Mouse (Mus musculus) thymus, adult 2 months (tissue): ENCODE data around the gene Hist2h2aa2.

Source experiments
- CTCF ChIP-seq: fragments of 200-500 bp; IDR thresholded peaks from 2 replicates; pipeline ENCODE4 v1.5.1; 2012; ENCODE audit warnings: mild to moderate bottlenecking, control low read depth, low read length, moderate library complexity, borderline replicate concordance; ENCODE audit not compliant: control insufficient read depth, poor library complexity, insufficient read depth; ENCODE audit errors: extremely low read depth
- POLR2A ChIP-seq: fragments of 200-500 bp; IDR thresholded peaks from 2 replicates; pipeline ENCODE4 v1.6.1; 2012; ENCODE audit warnings: mild to moderate bottlenecking, low read length, control low read depth, moderate library complexity; ENCODE audit not compliant: control insufficient read depth, poor library complexity, insufficient read depth; ENCODE audit errors: extremely low read depth

GRCm38 (mm10) chr3:96237904-96238511 is 2.1 kb downstream of the Hist2h2aa2 start:
- TF ChIP-seq CTCF (no peak), POLR2A (no peak)
